Mouse (Mus musculus): ENCODE measurements at regions not wholly inside any gene's neighbourhood (a gene's known extent, or its start where the extent isn't known, plus 50 kb on each side); places are given as distances from the start of the nearest gene placed in this dataset.

DNA sequence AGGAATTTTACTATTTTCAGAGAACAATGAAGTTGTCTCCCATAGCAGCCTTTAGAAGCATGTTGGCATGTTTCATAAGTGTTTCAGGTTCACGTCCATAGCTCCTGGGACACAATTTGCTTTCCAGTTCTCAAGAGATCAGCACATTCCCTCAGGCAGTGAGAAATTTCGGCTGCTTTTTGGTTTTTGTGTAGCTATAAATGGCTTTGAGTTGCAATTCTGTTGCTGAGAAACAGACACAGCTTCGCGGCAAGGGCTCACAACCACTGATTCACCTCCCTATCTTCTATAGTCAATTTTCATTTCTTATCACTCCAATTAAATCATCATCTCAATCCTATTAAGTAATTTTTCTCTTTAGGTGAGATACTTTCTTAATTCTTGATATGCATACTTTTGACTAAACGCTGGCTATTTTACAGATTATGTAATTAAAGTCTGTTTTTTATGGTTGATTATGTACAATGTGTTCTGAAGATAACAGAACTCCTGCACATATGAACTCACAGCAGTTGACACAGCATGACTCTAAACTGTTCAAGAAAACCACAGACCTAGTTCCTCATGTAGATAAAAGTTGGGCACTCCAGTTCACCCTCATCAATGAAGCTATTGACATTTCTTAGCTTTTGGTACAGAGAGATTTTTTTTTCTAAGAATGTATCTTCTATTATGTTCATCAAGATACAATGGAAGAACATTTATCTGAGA is 694.1 kb upstream of the Gm21833 start:
- no peak for DNase-seq (ENCODE audit: low read depth, low spot score)

DNA sequence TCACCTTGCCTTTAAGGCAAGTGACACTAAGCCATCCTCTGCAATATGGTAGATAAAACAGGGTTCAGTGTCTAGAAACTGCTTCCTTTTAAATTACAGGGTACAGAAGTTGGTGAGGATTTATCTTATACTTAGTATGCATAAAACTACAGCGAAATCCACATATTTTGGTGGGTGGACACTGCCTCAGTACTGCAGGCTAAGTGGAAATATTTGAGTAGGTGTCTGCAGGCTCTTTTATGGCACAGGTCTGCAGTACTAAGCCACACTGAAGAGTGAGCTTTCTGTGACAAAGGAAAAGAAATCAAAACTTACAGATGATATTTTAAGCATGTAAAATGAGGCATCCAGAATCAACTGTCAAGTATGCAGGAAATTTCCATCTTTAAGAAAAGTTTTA is 692.9 kb upstream of the Gm21833 start:
- DNase-seq (ENCODE audit: low read depth, low spot score): no peak

DNA sequence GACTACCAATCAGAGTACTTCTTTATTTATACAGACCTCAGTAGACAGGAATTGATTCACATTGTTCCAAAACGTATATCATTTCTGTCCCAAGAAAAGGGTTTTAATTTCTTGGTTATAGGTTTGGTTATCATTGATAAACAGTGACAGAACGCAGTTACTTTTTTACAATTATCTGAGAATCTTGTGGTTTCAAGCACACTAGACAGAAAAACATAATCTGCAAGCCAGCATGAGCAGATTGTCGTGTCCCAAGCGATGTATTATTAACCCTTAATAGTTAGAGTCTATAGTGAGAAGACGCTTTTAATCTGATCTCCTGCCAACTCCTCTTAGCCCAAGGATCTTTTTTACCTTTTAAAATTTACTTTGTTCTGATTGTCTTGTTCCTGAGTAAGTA is 645.4 kb upstream of the Gm21833 start:
- DNase-seq (ENCODE audit: low read depth, low spot score): no peak

DNA sequence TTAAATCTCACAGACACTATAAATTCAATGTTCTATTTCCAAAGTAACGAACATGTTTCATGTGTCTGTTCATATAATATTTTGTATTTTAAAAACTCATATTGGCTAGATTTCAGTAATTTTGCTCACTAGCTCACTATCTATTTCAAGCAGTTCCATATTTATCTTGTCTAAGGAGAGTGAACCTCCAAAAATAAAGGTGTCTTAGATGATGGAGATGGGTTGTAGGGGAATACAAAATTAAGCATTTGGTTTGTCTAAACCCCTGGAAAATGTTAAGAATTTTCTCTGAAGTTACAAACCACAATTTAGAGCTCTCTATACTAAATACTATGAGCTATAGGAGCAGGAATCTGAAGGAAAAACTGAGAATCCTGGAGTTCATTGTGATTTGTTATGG is 595.3 kb upstream of the Gm21833 start:
- DNase-seq (ENCODE audit: low read depth, low spot score): no peak

DNA sequence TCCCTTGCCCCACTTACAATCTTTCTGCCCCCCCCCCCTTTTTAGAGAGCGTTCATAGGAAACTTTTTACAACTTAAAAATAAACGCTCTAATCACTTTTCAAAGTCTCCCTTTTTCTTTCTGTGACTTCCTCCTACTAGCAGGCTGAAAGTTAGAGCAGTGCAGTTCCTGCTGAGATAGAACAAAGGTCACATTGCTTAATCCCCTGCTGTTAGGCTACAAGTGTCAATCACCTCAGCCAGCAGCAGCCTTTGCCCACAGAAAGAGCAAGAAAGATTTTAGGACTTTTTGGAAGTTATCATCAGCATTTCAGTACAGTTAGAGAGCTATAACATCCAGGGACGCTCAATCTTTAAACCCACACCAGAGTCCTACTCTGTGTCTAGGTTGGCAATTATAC is 584.3 kb upstream of the Gm21833 start:
- peak; percentile 4 for DNase-seq (ENCODE audit: low read depth, low spot score)

Measured in ES-CJ7 (cell line).